Mouse (Mus musculus) C2C12 (cell line): Measurements from ENCODE around the gene Ddx60.

Source experiments
- CTCF ChIP-seq: IDR thresholded peaks from one replicate; pipeline ENCODE4 v1.5.1; 2011; ENCODE audit not compliant: control insufficient read depth, insufficient read depth, insufficient read length
- FOSL1 ChIP-seq: IDR thresholded peaks from one replicate; pipeline ENCODE4 v1.8.0; 2011; ENCODE audit warnings: mild to moderate bottlenecking, low read length; ENCODE audit not compliant: poor library complexity, insufficient read depth, severe bottlenecking
- MAX ChIP-seq: IDR thresholded peaks from one replicate; pipeline ENCODE4 v1.6.1; 2011; ENCODE audit warnings: mild to moderate bottlenecking, control low read depth
- MYOD1 ChIP-seq: IDR thresholded peaks from one replicate; pipeline ENCODE4 v1.6.1; 2011; ENCODE audit warnings: low read depth; ENCODE audit not compliant: control insufficient read depth, insufficient read length
- MYOG ChIP-seq: IDR thresholded peaks from one replicate; pipeline ENCODE4 v1.6.1; 2011; ENCODE audit not compliant: control insufficient read depth, insufficient read length; ENCODE audit errors: extremely low read depth
- USF1 ChIP-seq: IDR thresholded peaks from one replicate; pipeline ENCODE4 v1.6.1; 2011; ENCODE audit warnings: low read depth, mild to moderate bottlenecking, control low read depth, moderate library complexity

DNA sequence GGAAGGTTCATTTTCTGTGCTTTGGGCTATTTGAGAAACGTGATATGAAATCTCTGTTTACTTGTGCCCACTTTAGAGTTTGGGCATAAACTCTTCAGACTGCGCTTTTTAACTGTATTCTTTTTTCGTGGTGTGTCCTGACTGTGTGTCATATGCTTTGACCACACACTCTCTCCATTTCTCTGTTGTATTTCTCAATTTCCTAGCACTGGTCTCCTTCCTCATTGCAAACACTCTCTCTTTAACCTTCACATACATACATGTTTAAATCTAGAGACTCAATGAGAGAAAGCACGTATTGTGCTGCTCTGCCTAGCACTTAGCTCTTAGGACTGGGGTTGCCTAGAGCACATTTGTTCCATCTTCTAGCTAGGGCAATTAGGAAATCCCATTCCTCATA is 86.3 kb downstream of the Ddx60 start:
- TF ChIP-seq CTCF (no peak), MAX (no peak), MYOD1 (no peak), FOSL1 (no peak), MYOG (no peak), USF1 (no peak)
